Mouse (Mus musculus): ENCODE data around the gene Cdc25a. TPM values are rescaled to one million over a fixed set of nuclear protein-coding genes. Genes with fewer than 3 reads are reported as not detected.
A peak's percentile ranks its signal among the peaks of the same experiment; 100 is the strongest.

The Cdc25a gene
- polyA plus RNA-seq, 1 experiment: not detected

DNA sequence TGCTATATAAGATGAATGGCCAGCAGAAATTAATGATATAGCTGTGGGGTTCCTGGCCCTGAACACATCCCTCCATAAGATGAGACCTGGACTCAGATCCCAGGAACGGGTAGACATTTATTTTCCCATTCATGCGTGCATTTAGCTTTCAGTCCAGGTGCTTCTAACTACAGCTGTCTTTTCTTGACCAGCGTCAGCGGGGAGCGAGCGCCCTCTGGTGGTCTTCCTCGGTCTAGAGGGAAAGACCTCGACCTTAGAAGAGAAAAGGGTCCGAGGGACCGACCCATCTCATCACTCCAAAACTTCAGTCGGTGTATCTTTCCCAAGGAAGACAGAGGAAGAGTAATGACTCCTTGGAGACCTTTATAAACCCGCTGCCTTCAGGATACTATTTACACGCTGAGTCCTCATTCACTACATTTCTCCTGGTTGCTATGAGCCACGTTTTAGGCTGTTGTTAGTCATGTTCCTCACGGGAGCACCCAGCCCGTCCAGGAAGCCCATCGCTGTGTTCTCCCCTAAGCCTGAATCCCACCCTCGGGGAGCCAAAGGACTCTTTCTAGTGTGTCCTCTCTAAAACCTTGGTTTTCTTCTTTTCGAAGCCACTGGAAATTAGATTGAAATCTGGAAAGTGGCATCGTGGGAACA is 12.9 kb upstream of the Cdc25a start:
- no peak overlapping the region for H3K4me3 ChIP-seq (ENCODE audit: insufficient read depth, low read depth, low read length)

GRCm38 (mm10) chr9:109863085-109863484 is 12.3 kb upstream of the Cdc25a start:
- H3K4me3 ChIP-seq (ENCODE audit: insufficient read depth, low read depth, low read length): no peak overlapping the region
- no peaks in the 10 kb centered on the region for H3K4me1 ChIP-seq (ENCODE audit: control insufficient read depth, insufficient read depth, low read length)
- WGBS: 26% methylated on average over 3 of the region's 3 CpGs
- TF ChIP-seq POLR2A (IDR thresholded peaks at IDR 0.05; ENCODE audit: insufficient read depth, low read depth, low read length) (no peak), CTCF (IDR thresholded peaks at IDR 0.05; ENCODE audit: insufficient read depth, low read depth, low read length) (no peak)
- no peak overlapping the region for H3K27ac ChIP-seq (ENCODE audit: insufficient read depth, low read depth, low read length)

More for the DNA sequence above, 12.9 kb upstream of the Cdc25a start:
- Histone ChIP-seq H3K4me1 (ENCODE audit: control insufficient read depth, insufficient read depth, low read length) (no peaks in the 10 kb centered on the region), H3K27ac (ENCODE audit: insufficient read depth, low read depth, low read length) (no peak overlapping the region)
- TF ChIP-seq CTCF (IDR thresholded peaks at IDR 0.05; ENCODE audit: insufficient read depth, low read depth, low read length): peak; percentile 72
- TF ChIP-seq POLR2A (IDR thresholded peaks at IDR 0.05; ENCODE audit: insufficient read depth, low read depth, low read length): no peak
- 10% methylated on average over 20 of the region's 20 CpGs for WGBS

- H3K4me1 ChIP-seq (ENCODE audit: control insufficient read depth, insufficient read depth, low read length): no peaks in the 10 kb centered on the region
- WGBS: 81% methylated on average over 2 of the region's 2 CpGs
- no peak overlapping the region for H3K27ac ChIP-seq (ENCODE audit: insufficient read depth, low read depth, low read length)
- no peak for TF ChIP-seq CTCF (IDR thresholded peaks at IDR 0.05; ENCODE audit: insufficient read depth, low read depth, low read length)
- no peak for TF ChIP-seq POLR2A (IDR thresholded peaks at IDR 0.05; ENCODE audit: insufficient read depth, low read depth, low read length)
- H3K4me3 ChIP-seq (ENCODE audit: insufficient read depth, low read depth, low read length): no peak overlapping the region
Observed at GRCm38 (mm10) chr9:109866218-109866617, 9.2 kb upstream of the Cdc25a start.

DNA sequence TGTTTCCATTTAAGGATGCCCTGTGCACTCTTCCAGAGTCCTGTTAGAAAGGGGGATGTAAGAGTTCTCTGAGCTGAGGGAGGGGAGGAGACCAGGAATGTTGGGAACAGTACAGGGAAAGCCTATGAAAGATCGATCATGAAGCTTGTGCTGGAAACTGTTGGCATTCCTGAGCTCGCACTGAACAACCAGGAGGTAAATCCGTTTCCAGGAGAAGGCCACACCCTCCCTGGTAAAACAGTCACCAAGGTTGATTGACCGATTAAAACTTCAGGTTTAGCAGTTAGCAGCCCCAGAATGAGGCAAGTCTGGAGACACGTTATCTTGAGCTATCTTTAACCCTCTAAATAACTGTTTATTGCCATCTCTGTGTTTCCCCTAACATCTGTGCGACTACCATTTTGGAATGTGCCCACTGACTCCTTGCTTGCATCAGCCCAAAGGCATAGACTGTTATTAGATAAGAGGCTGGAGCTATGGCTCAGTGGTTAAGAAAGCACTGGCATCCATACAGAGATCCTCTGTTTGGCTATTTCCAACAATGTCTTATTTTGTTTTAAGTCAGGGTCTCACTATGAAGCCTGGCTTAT is 4.3 kb upstream of the Cdc25a start:
- TF ChIP-seq POLR2A (IDR thresholded peaks at IDR 0.05; ENCODE audit: insufficient read depth, low read depth, low read length) (no peak), CTCF (IDR thresholded peaks at IDR 0.05; ENCODE audit: insufficient read depth, low read depth, low read length) (no peak)
- WGBS: 46% methylated on average over 6 of the region's 6 CpGs
- Histone ChIP-seq H3K4me1 (ENCODE audit: control insufficient read depth, insufficient read depth, low read length) (no peaks in the 10 kb centered on the region), H3K27ac (ENCODE audit: insufficient read depth, low read depth, low read length) (no peak overlapping the region), H3K4me3 (ENCODE audit: insufficient read depth, low read depth, low read length) (no peak overlapping the region)

GRCm38 (mm10) chr9:109875695-109876601 is 569 bp downstream of the Cdc25a start:
- H3K4me1 ChIP-seq (ENCODE audit: control insufficient read depth, insufficient read depth, low read length): peaks cover 3% of the 10 kb centered on the region; the same call in 1 of the 2 replicates
- no peak for TF ChIP-seq POLR2A (IDR thresholded peaks at IDR 0.05; ENCODE audit: insufficient read depth, low read depth, low read length)
- WGBS: 1% methylated on average over 76 of the region's 76 CpGs
- H3K4me3 ChIP-seq (ENCODE audit: insufficient read depth, low read depth, low read length): peak overlapping the region; percentile 81
- no peak overlapping the region for H3K27ac ChIP-seq (ENCODE audit: insufficient read depth, low read depth, low read length)

- peaks cover 3% of the 10 kb centered on the region; the same call in 1 of the 2 replicates for H3K4me1 ChIP-seq (ENCODE audit: control insufficient read depth, insufficient read depth, low read length)
- WGBS: 29% methylated on average over 3 of the region's 3 CpGs
- TF ChIP-seq POLR2A (IDR thresholded peaks at IDR 0.05; ENCODE audit: insufficient read depth, low read depth, low read length): no peak
- no peak for TF ChIP-seq CTCF (IDR thresholded peaks at IDR 0.05; ENCODE audit: insufficient read depth, low read depth, low read length)
- H3K4me3 ChIP-seq (ENCODE audit: insufficient read depth, low read depth, low read length): no peak overlapping the region
- H3K27ac ChIP-seq (ENCODE audit: insufficient read depth, low read depth, low read length): no peak overlapping the region
Observed at GRCm38 (mm10) chr9:109876756-109877155, 1.4 kb downstream of the Cdc25a start.

DNA sequence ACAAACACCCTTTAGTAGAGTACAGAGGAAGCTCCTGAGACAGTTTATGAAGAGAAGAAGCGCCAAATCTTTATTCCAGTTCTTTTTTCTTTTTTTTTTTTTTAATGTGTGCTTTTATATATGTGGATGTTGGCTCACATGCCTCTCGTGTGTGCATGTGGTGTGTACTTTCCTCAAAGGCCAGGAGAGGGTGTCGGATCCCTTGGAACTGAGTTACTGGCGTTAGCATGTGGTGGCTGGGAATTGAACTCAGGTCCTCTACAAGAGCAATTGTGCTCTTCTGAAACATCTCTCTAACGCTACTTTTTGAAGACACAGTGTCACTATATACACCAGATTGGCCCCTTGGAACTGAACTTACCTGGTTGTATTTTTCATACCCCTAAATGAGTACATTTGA is 2.3 kb downstream of the Cdc25a start:
- WGBS: over 99% methylated on average over 5 of the region's 5 CpGs
- H3K4me3 ChIP-seq (ENCODE audit: insufficient read depth, low read depth, low read length): no peak overlapping the region
- no peak overlapping the region for H3K27ac ChIP-seq (ENCODE audit: insufficient read depth, low read depth, low read length)
- TF ChIP-seq POLR2A (IDR thresholded peaks at IDR 0.05; ENCODE audit: insufficient read depth, low read depth, low read length) (no peak), CTCF (IDR thresholded peaks at IDR 0.05; ENCODE audit: insufficient read depth, low read depth, low read length) (no peak)
- H3K4me1 ChIP-seq (ENCODE audit: control insufficient read depth, insufficient read depth, low read length): peaks cover 3% of the 10 kb centered on the region; the same call in 1 of the 2 replicates

GRCm38 (mm10) chr9:109879305-109879704 is 3.9 kb downstream of the Cdc25a start:
- Histone ChIP-seq H3K4me1 (ENCODE audit: control insufficient read depth, insufficient read depth, low read length) (peaks cover 3% of the 10 kb centered on the region; the same call in 1 of the 2 replicates), H3K27ac (ENCODE audit: insufficient read depth, low read depth, low read length) (no peak overlapping the region), H3K4me3 (ENCODE audit: insufficient read depth, low read depth, low read length) (no peak overlapping the region)
- 100% methylated on average over 1 of the region's 1 CpGs for WGBS
- TF ChIP-seq CTCF (IDR thresholded peaks at IDR 0.05; ENCODE audit: insufficient read depth, low read depth, low read length): no peak
- TF ChIP-seq POLR2A (IDR thresholded peaks at IDR 0.05; ENCODE audit: insufficient read depth, low read depth, low read length): no peak

GRCm38 (mm10) chr9:109886259-109886658 is 10.9 kb downstream of the Cdc25a start:
- TF ChIP-seq POLR2A (IDR thresholded peaks at IDR 0.05; ENCODE audit: insufficient read depth, low read depth, low read length) (no peak), CTCF (IDR thresholded peaks at IDR 0.05; ENCODE audit: insufficient read depth, low read depth, low read length) (no peak)
- WGBS: 81% methylated on average over 4 of the region's 4 CpGs

More at GRCm38 (mm10) chr9:109886259-109886658, 10.9 kb downstream of the Cdc25a start:
- Histone ChIP-seq H3K4me3 (ENCODE audit: insufficient read depth, low read depth, low read length) (no peak overlapping the region), H3K4me1 (ENCODE audit: control insufficient read depth, insufficient read depth, low read length) (no peaks in the 10 kb centered on the region), H3K27ac (ENCODE audit: insufficient read depth, low read depth, low read length) (no peak overlapping the region)

Data from olfactory bulb, adult 2 months (tissue).